Mouse (Mus musculus): ENCODE results near the gene St7. TPM values are rescaled to one million over a fixed set of nuclear protein-coding genes. Genes with fewer than 3 reads are reported as not detected.

St7 gene
- polyA plus RNA-seq, 1 experiment from 2014 or later: 49.0 TPM

DNA sequence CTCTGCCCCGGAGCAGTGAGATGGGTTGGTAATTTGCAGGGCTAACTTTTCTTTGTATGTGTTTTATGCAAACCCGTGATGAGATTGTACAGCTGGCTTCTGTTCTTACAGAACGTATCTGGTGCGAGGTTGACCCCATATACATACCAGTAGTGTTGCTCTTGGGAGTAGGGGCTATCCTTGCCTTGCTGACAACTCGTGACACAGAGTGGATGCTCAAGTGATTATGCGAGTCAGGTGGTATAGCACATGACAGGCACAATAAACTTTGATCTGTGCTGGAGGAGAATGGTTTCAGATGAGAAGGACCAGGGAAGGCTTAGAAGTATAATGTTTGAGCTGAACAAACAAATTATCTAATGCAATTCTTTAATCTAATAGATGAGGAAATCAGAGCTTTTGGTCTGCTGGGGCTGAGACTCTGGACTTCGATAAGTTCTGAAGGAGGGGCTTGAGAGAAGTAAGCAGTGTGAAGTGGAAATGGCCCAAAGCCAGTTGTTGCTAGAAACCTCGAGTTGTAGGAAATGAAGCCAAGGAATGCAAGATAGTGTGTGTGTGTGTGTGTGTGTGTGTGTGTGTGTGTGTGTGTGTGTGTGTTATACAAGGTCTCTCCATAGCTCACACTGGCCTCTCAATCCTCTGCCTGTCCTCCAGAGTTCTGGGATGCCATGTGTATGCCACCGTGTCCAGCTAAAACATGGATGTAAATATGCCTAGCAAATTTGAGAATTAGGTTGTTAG lies 251.3 kb downstream of the St7 start:
- Histone ChIP-seq H3K4me1 (peaks cover 4% of the 10 kb centered on the region; the same call in 1 of the 2 replicates), H3K9me3 (no peaks in the 10 kb centered on the region), H3K9ac (no peak overlapping the region), H3K4me2 (replicated peaks) (no peak overlapping the region), H3K27me3 (replicated peaks) (no peaks in the 10 kb centered on the region), H3K27ac (no peak overlapping the region), H3K36me3 (peaks cover 5% of the 10 kb centered on the region), H3K4me3 (no peak overlapping the region)
- 86% methylated on average over 9 of the region's 9 CpGs for WGBS
- ATAC-seq (ENCODE audit: low FRiP score, low read depth): no peak

DNA sequence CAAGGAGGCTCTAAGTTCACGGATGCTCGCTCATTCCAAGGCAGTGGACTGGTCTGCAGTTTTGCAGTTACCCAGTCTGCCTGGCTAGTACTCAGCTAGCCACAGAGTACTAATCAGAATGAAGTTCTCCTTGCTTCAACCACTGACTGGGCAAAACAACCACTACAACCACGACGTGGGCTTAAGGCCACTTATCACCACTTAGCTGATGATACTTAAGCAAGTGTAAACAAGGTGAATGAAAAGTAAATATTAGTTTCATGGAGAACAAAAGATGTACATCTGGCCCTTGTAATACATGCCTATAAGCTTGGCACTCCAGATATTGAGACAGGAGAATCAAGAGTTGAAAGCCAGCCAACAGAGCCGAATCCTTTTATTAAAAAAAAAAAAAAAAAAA lies 253.7 kb downstream of the St7 start:
- peaks cover 4% of the 10 kb centered on the region; the same call in 1 of the 2 replicates for H3K4me1 ChIP-seq
- ATAC-seq (ENCODE audit: low FRiP score, low read depth): no peak
- no peak overlapping the region for H3K9ac ChIP-seq
- H3K27me3 ChIP-seq (replicated peaks): no peaks in the 10 kb centered on the region
- no peak overlapping the region for H3K27ac ChIP-seq
- H3K4me2 ChIP-seq (replicated peaks): no peak overlapping the region
- H3K4me3 ChIP-seq: no peak overlapping the region
- no peaks in the 10 kb centered on the region for H3K36me3 ChIP-seq
- no peaks in the 10 kb centered on the region for H3K9me3 ChIP-seq
- 87% methylated on average over 5 of the region's 5 CpGs for WGBS

DNA sequence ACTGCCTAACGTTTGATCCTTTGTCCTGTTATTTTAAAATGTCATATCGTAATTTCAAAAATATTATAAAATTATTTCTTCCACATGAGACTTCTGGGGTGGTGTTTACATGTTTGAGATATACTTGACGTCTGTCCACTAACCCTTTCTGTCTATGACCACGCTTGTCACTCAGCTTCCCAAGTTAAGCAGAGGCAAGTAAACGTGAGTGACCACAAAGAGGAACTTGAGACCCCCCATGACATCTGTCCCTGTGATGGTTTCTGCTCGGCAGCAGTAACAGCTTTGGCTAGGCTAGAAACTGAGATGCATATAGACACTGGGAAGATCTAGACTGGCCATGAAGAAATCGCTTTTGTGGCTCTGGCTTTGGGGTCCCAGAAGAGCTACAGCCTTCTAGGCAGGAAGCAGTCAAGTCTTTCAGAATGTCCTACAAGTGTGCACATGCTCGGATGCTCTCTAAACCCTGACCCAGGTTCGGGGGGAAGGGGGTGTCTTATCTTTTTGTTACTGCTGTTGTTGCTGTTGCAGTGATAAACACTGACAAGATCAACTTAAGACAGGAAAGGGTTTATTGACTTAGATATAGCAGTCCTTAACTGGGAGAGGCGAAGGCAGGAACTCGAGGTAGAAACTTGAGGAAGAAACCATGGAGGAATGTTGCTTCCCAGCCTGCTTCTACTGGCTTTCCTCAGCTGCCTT lies 254.5 kb downstream of the St7 start:
- Histone ChIP-seq H3K4me2 (replicated peaks) (no peak overlapping the region), H3K4me3 (no peak overlapping the region), H3K4me1 (no peaks in the 10 kb centered on the region), H3K27ac (no peak overlapping the region), H3K27me3 (replicated peaks) (no peaks in the 10 kb centered on the region), H3K9me3 (no peaks in the 10 kb centered on the region), H3K36me3 (no peaks in the 10 kb centered on the region), H3K9ac (no peak overlapping the region)
- no peak for ATAC-seq (ENCODE audit: low FRiP score, low read depth)
- 81% methylated on average over 11 of the region's 11 CpGs for WGBS

DNA sequence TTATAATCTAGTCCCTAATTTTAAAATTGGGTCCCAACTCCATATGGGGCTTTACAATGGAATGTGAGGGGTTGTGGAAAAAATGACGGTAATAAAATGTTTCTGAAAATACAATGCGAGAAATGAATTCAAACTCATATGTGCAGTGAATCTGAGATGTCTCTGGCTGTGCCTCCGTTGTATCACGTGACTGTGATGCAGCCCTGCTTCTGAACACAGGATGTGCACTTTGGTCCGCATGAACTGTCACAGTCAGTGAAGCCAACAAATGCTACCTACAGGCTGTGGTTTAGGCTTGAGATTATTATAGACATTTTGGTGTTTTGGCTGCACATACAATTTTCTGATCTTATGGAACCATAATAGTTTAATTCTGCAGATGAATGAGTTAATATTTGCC lies 256.4 kb downstream of the St7 start:
- Histone ChIP-seq H3K27ac (no peak overlapping the region), H3K4me2 (replicated peaks) (no peak overlapping the region), H3K4me3 (no peak overlapping the region), H3K9ac (no peak overlapping the region), H3K27me3 (replicated peaks) (no peaks in the 10 kb centered on the region), H3K4me1 (no peaks in the 10 kb centered on the region), H3K9me3 (no peaks in the 10 kb centered on the region), H3K36me3 (no peaks in the 10 kb centered on the region)
- ATAC-seq (ENCODE audit: low FRiP score, low read depth): no peak
- 88% methylated on average over 5 of the region's 5 CpGs for WGBS

DNA sequence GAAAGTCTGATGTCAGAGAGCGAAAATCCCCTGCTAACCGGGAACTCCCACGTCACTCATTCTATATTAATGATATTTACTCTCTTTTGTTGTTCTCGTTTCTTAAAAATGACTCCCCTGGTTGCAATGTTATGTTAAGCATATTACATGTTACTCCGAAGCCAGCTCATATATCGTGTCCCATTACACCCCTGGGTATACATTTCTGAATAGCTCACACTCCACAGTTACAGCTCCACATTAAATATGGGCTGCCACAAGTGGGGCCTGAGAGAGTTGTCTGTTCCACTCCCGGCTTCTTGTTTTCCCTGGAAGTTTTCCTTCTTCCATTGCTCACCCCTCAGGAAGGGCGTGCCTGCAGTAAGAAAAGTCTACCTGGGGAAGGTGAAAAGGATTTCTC lies 259.0 kb downstream of the St7 start:
- no peak overlapping the region for H3K9ac ChIP-seq
- H3K27ac ChIP-seq: no peak overlapping the region
- no peak; the same call in 1 of the 2 replicates for ATAC-seq (ENCODE audit: low FRiP score, low read depth)
- H3K36me3 ChIP-seq: no peaks in the 10 kb centered on the region
- H3K4me3 ChIP-seq: no peak overlapping the region
- WGBS: 77% methylated on average over 8 of the region's 8 CpGs
- H3K27me3 ChIP-seq (replicated peaks): no peaks in the 10 kb centered on the region
- no peaks in the 10 kb centered on the region for H3K4me1 ChIP-seq
- no peak overlapping the region for H3K4me2 ChIP-seq (replicated peaks)
- H3K9me3 ChIP-seq: no peaks in the 10 kb centered on the region

DNA sequence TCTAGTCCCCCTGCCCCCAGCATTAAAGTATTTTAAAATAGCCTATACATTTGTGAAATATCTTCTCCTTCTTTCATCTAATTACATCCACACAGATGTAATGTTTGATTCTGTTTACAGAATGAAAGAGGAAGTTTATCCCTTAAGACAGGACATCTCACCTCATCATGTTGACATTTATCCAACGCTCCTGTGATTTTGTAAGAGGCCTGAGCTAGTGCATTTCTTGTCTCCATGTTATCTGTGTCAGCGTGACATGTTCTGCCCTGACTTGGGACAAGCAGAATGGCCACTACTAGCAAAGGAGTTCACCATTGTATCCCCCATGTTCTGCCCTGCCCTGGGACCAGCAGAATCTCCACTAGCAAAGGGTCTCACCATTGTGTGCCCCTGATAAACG lies 270.7 kb downstream of the St7 start:
- Histone ChIP-seq H3K36me3 (no peaks in the 10 kb centered on the region), H3K4me2 (replicated peaks) (no peak overlapping the region), H3K4me1 (no peaks in the 10 kb centered on the region), H3K9ac (no peak overlapping the region), H3K27ac (no peak overlapping the region), H3K27me3 (replicated peaks) (no peaks in the 10 kb centered on the region), H3K4me3 (no peak overlapping the region), H3K9me3 (no peaks in the 10 kb centered on the region)
- no peak for ATAC-seq (ENCODE audit: low FRiP score, low read depth)
- WGBS: 78% methylated on average over 3 of the region's 3 CpGs

DNA sequence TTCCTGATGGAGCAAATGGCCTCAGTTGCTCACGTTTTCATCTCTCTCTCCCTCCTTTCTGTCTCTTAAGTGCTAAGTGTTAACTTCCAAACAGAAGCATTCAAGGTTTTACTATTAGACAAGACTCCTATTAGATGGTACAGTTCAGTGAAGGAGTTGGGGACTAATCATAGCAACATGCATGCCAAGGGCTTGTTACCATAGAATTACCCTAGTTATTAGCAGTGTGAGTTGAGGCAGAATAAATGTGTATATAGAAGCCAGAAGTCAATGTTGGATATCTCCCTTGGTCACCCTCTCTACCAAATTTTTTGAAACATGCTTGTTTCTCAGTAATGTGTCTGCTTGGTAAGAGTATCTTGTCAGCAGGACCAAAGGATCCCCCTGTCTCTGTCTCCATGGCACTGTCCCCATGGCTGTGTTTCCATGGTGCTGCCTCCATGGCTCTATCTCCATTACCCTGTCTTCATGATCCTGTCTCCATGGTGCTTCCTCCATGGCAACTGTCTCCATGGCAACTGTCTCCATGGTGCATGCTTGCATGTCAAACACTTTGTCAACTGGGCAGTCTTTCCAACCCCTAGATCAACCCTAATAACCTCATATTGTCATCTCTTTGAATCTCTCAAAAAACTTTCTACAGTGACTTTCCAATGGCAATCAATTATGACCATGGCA lies 275.9 kb downstream of the St7 start:
- Histone ChIP-seq H3K4me2 (replicated peaks) (no peak overlapping the region), H3K4me1 (peaks cover 4% of the 10 kb centered on the region; the same call in 1 of the 2 replicates), H3K9ac (no peak overlapping the region), H3K27me3 (replicated peaks) (no peaks in the 10 kb centered on the region), H3K9me3 (no peaks in the 10 kb centered on the region), H3K4me3 (no peak overlapping the region), H3K36me3 (no peaks in the 10 kb centered on the region), H3K27ac (no peak overlapping the region)
- ATAC-seq (ENCODE audit: low FRiP score, low read depth): peak; percentile 98
- WGBS: 76% methylated on average over 1 of the region's 1 CpGs

DNA sequence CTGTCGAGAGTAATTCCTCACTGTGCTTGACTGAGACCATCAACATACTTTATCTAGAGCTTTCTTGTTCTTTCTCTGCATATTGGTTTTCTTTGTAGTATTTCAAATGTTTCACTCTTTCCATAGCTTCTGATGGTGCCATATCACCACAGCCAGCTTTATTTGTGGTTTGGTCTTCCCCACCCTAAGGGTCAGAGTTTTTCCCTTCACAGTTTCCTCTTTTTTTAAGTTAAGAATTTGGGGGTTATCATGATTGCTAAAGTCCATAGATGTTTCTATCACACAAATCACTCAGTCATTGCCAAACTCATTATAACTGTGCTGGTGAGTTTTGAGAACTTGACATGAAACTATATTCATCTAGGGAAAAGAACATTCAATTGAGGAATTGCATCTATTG lies 277.1 kb downstream of the St7 start:
- Histone ChIP-seq H3K27ac (no peak overlapping the region), H3K27me3 (replicated peaks) (no peaks in the 10 kb centered on the region), H3K9ac (no peak overlapping the region), H3K4me1 (peaks cover 4% of the 10 kb centered on the region; the same call in 1 of the 2 replicates), H3K36me3 (no peaks in the 10 kb centered on the region), H3K4me3 (no peak overlapping the region), H3K4me2 (replicated peaks) (no peak overlapping the region), H3K9me3 (no peaks in the 10 kb centered on the region)
- no peak for ATAC-seq (ENCODE audit: low FRiP score, low read depth)
- 73% methylated on average over 1 of the region's 1 CpGs for WGBS

DNA sequence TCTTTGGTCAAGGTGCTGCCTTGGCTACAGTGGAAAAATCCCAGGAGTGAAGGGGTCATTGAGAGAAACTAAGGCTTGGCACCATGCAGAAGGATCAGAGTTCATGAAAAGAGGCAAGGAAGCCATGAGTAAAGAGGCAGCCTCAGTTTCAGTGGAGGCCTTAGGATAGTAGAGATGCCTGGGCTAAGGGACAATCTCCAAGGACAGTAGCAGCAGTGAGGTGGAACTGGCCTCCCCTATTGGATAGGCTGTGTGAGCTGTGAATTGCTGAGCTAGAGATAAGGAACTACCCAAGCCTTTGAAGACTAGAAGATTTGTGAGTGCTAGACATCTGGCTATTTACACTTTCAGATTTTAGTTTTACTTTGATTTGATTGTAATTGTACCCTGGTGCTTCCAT lies 278.7 kb downstream of the St7 start:
- Histone ChIP-seq H3K4me3 (no peak overlapping the region), H3K4me1 (peaks cover 4% of the 10 kb centered on the region; the same call in 1 of the 2 replicates), H3K4me2 (replicated peaks) (no peak overlapping the region), H3K27me3 (replicated peaks) (no peaks in the 10 kb centered on the region), H3K9me3 (no peaks in the 10 kb centered on the region), H3K36me3 (no peaks in the 10 kb centered on the region), H3K9ac (no peak overlapping the region), H3K27ac (no peak overlapping the region)
- no peak for ATAC-seq (ENCODE audit: low FRiP score, low read depth)

DNA sequence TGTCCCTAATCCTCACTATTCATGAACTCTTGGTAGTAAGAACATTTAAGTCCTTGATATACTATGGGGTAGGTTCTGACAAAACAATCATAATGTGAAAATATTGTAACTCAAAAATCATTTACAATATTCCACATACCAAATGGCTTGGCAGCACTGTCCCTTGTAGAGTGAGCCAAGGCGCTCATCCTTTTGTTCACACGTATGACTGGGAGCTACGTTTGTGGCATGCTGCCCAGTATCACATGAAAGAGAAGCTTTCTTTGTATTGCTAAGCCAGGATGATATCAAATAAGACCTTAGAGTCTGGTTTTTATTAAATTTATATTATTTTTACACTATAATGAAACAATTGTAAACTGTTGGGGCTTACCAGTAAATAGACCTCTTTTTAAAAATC lies 281.7 kb downstream of the St7 start:
- no peaks in the 10 kb centered on the region for H3K36me3 ChIP-seq
- no peak overlapping the region for H3K27ac ChIP-seq
- no peak for ATAC-seq (ENCODE audit: low FRiP score, low read depth)
- no peaks in the 10 kb centered on the region for H3K9me3 ChIP-seq
- no peaks in the 10 kb centered on the region for H3K4me1 ChIP-seq
- H3K9ac ChIP-seq: no peak overlapping the region
- 88% methylated on average over 3 of the region's 3 CpGs for WGBS
- H3K4me3 ChIP-seq: no peak overlapping the region
- H3K4me2 ChIP-seq (replicated peaks): no peak overlapping the region
- no peaks in the 10 kb centered on the region for H3K27me3 ChIP-seq (replicated peaks)

DNA sequence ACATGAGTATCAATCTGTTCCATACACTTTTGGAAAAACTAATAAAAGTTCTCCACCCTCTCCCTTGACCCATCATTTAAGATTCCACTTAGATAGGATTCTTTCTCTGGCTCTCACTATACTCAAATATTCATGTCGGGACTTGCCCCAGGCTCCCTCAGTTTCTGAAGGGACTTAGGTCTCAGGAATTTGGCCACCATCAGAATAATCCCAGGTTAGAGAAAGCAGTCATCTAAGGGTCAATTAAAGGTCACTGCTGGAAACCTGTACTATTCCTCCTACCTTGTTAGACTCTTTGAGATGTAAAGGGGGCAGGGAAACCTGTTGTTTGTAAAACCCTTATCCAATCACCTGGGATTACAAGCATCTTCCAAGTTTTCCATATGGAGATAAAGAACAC lies 284.4 kb downstream of the St7 start:
- Histone ChIP-seq H3K4me2 (replicated peaks) (no peak overlapping the region), H3K4me1 (no peaks in the 10 kb centered on the region), H3K27me3 (replicated peaks) (no peaks in the 10 kb centered on the region), H3K4me3 (no peak overlapping the region), H3K9me3 (no peaks in the 10 kb centered on the region), H3K27ac (no peak overlapping the region), H3K9ac (no peak overlapping the region), H3K36me3 (no peaks in the 10 kb centered on the region)
- 67% methylated on average over 1 of the region's 1 CpGs for WGBS
- no peak for ATAC-seq (ENCODE audit: low FRiP score, low read depth)

DNA sequence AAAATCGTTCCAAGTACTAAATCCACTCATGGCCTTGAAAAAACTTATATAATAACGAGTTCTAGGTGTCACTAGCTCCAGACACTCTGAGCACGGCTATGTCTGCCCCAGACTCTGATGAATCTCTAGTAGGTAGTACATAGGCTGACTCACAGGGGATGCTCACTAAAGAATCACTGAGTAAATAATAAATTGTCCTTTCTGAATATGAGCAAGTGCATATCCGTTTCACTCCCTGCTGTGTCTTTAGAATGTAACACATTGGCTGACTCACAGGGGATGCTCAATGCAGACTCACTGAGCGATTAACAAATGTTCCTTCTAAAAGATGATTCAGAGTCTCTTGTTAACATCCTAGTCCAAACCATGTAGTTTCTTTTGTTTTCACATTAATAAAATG lies 285.6 kb downstream of the St7 start:
- no peak overlapping the region for H3K27ac ChIP-seq
- WGBS: 85% methylated on average over 5 of the region's 5 CpGs
- no peak overlapping the region for H3K4me3 ChIP-seq

More for the DNA sequence above, 285.6 kb downstream of the St7 start:
- Histone ChIP-seq H3K4me1 (no peaks in the 10 kb centered on the region), H3K9me3 (no peaks in the 10 kb centered on the region), H3K9ac (no peak overlapping the region), H3K27me3 (replicated peaks) (no peaks in the 10 kb centered on the region), H3K4me2 (replicated peaks) (no peak overlapping the region), H3K36me3 (no peaks in the 10 kb centered on the region)
- no peak for ATAC-seq (ENCODE audit: low FRiP score, low read depth)
